Mouse (Mus musculus): ENCODE results near the gene Rps6ka2. TPM values are rescaled to one million over a fixed set of nuclear protein-coding genes. Genes with fewer than 3 reads are reported as not detected.

Rps6ka2 gene
- polyA plus RNA-seq, 1 experiment from 2014 or later: 24.2 TPM

GRCm38 (mm10) chr17:7228545-7228944 is 58.6 kb downstream of the Rps6ka2 start:
- WGBS: 91% methylated on average over 9 of the region's 9 CpGs

GRCm38 (mm10) chr17:7231312-7231711 is 61.4 kb downstream of the Rps6ka2 start:
- 83% methylated on average over 4 of the region's 4 CpGs for WGBS
- Histone ChIP-seq H3K9me3 (replicated peaks; ENCODE audit: control insufficient read depth, low read length) (no peaks in the 10 kb centered on the region), H3K27me3 (ENCODE audit: control insufficient read depth, insufficient read depth, low read length) (no peaks in the 10 kb centered on the region), H3K9ac (ENCODE audit: low read length) (no peak overlapping the region), H3K27ac (ENCODE audit: low read length) (no peak overlapping the region), H3K36me3 (ENCODE audit: control insufficient read depth, insufficient read depth) (no peaks in the 10 kb centered on the region), H3K4me3 (ENCODE audit: low read length) (no peak overlapping the region), H3K4me2 (ENCODE audit: low read depth, low read length) (no peak overlapping the region), H3K4me1 (ENCODE audit: control insufficient read depth, insufficient read depth, low read length) (peaks cover 13% of the 10 kb centered on the region)
- no peak for ATAC-seq (replicated peaks; ENCODE audit: extremely low read depth, insufficient read depth, low FRiP score)

More at GRCm38 (mm10) chr17:7228545-7228944, 58.6 kb downstream of the Rps6ka2 start:
- ATAC-seq (replicated peaks; ENCODE audit: extremely low read depth, insufficient read depth, low FRiP score): no peak
- Histone ChIP-seq H3K36me3 (ENCODE audit: control insufficient read depth, insufficient read depth) (no peaks in the 10 kb centered on the region), H3K4me1 (ENCODE audit: control insufficient read depth, insufficient read depth, low read length) (peaks cover 13% of the 10 kb centered on the region), H3K9me3 (replicated peaks; ENCODE audit: control insufficient read depth, low read length) (no peaks in the 10 kb centered on the region), H3K9ac (ENCODE audit: low read length) (no peak overlapping the region), H3K27ac (ENCODE audit: low read length) (no peak overlapping the region), H3K4me2 (ENCODE audit: low read depth, low read length) (no peak overlapping the region), H3K27me3 (ENCODE audit: control insufficient read depth, insufficient read depth, low read length) (no peaks in the 10 kb centered on the region), H3K4me3 (ENCODE audit: low read length) (no peak overlapping the region)

GRCm38 (mm10) chr17:7231790-7232189 is 61.9 kb downstream of the Rps6ka2 start:
- no peak for ATAC-seq (replicated peaks; ENCODE audit: extremely low read depth, insufficient read depth, low FRiP score)
- H3K4me1 ChIP-seq (ENCODE audit: control insufficient read depth, insufficient read depth, low read length): peaks cover 10% of the 10 kb centered on the region
- no peaks in the 10 kb centered on the region for H3K27me3 ChIP-seq (ENCODE audit: control insufficient read depth, insufficient read depth, low read length)
- H3K27ac ChIP-seq (ENCODE audit: low read length): no peak overlapping the region
- H3K9ac ChIP-seq (ENCODE audit: low read length): no peak overlapping the region
- H3K36me3 ChIP-seq (ENCODE audit: control insufficient read depth, insufficient read depth): no peaks in the 10 kb centered on the region
- no peak overlapping the region for H3K4me2 ChIP-seq (ENCODE audit: low read depth, low read length)
- H3K4me3 ChIP-seq (ENCODE audit: low read length): no peak overlapping the region
- WGBS: 80% methylated on average over 8 of the region's 8 CpGs
- no peaks in the 10 kb centered on the region for H3K9me3 ChIP-seq (replicated peaks; ENCODE audit: control insufficient read depth, low read length)

GRCm38 (mm10) chr17:7232400-7232799 is 62.5 kb downstream of the Rps6ka2 start:
- no peak for ATAC-seq (replicated peaks; ENCODE audit: extremely low read depth, insufficient read depth, low FRiP score)
- H3K9ac ChIP-seq (ENCODE audit: low read length): no peak overlapping the region
- no peak overlapping the region for H3K4me2 ChIP-seq (ENCODE audit: low read depth, low read length)
- no peaks in the 10 kb centered on the region for H3K27me3 ChIP-seq (ENCODE audit: control insufficient read depth, insufficient read depth, low read length)
- H3K4me3 ChIP-seq (ENCODE audit: low read length): no peak overlapping the region
- WGBS: 63% methylated on average over 7 of the region's 7 CpGs
- no peak overlapping the region for H3K27ac ChIP-seq (ENCODE audit: low read length)
- no peaks in the 10 kb centered on the region for H3K36me3 ChIP-seq (ENCODE audit: control insufficient read depth, insufficient read depth)
- H3K9me3 ChIP-seq (replicated peaks; ENCODE audit: control insufficient read depth, low read length): no peaks in the 10 kb centered on the region
- peaks cover 4% of the 10 kb centered on the region for H3K4me1 ChIP-seq (ENCODE audit: control insufficient read depth, insufficient read depth, low read length)

- Histone ChIP-seq H3K4me1 (ENCODE audit: control insufficient read depth, insufficient read depth, low read length) (peaks cover 2% of the 10 kb centered on the region; the same call in 1 of the 2 replicates), H3K9ac (ENCODE audit: low read length) (no peak overlapping the region), H3K36me3 (ENCODE audit: control insufficient read depth, insufficient read depth) (peaks cover 8% of the 10 kb centered on the region; the same call in 1 of the 2 replicates), H3K4me3 (ENCODE audit: low read length) (no peak overlapping the region), H3K27me3 (ENCODE audit: control insufficient read depth, insufficient read depth, low read length) (no peaks in the 10 kb centered on the region), H3K27ac (ENCODE audit: low read length) (no peak overlapping the region), H3K9me3 (replicated peaks; ENCODE audit: control insufficient read depth, low read length) (no peaks in the 10 kb centered on the region), H3K4me2 (ENCODE audit: low read depth, low read length) (no peak overlapping the region)
- ATAC-seq (replicated peaks; ENCODE audit: extremely low read depth, insufficient read depth, low FRiP score): no peak
Observed at GRCm38 (mm10) chr17:7233197-7233596, 63.3 kb downstream of the Rps6ka2 start.

- Histone ChIP-seq H3K4me2 (ENCODE audit: low read depth, low read length) (no peak overlapping the region), H3K27ac (ENCODE audit: low read length) (no peak overlapping the region), H3K9ac (ENCODE audit: low read length) (no peak overlapping the region), H3K27me3 (ENCODE audit: control insufficient read depth, insufficient read depth, low read length) (no peaks in the 10 kb centered on the region), H3K4me1 (ENCODE audit: control insufficient read depth, insufficient read depth, low read length) (no peaks in the 10 kb centered on the region), H3K9me3 (replicated peaks; ENCODE audit: control insufficient read depth, low read length) (no peaks in the 10 kb centered on the region), H3K36me3 (ENCODE audit: control insufficient read depth, insufficient read depth) (peaks cover 12% of the 10 kb centered on the region; the same call in 1 of the 2 replicates), H3K4me3 (ENCODE audit: low read length) (no peak overlapping the region)
- no peak for ATAC-seq (replicated peaks; ENCODE audit: extremely low read depth, insufficient read depth, low FRiP score)
- 83% methylated on average over 9 of the region's 9 CpGs for WGBS
Observed at GRCm38 (mm10) chr17:7237706-7238105, 67.8 kb downstream of the Rps6ka2 start.

GRCm38 (mm10) chr17:7238766-7239165 is 68.9 kb downstream of the Rps6ka2 start:
- Histone ChIP-seq H3K27ac (ENCODE audit: low read length) (no peak overlapping the region), H3K4me3 (ENCODE audit: low read length) (no peak overlapping the region), H3K36me3 (ENCODE audit: control insufficient read depth, insufficient read depth) (peaks cover 12% of the 10 kb centered on the region; the same call in 1 of the 2 replicates), H3K27me3 (ENCODE audit: control insufficient read depth, insufficient read depth, low read length) (no peaks in the 10 kb centered on the region), H3K4me1 (ENCODE audit: control insufficient read depth, insufficient read depth, low read length) (no peaks in the 10 kb centered on the region), H3K9ac (ENCODE audit: low read length) (no peak overlapping the region), H3K4me2 (ENCODE audit: low read depth, low read length) (no peak overlapping the region), H3K9me3 (replicated peaks; ENCODE audit: control insufficient read depth, low read length) (no peaks in the 10 kb centered on the region)
- ATAC-seq (replicated peaks; ENCODE audit: extremely low read depth, insufficient read depth, low FRiP score): no peak
- WGBS: 61% methylated on average over 4 of the region's 4 CpGs

GRCm38 (mm10) chr17:7240526-7240925 is 70.6 kb downstream of the Rps6ka2 start:
- H3K27ac ChIP-seq (ENCODE audit: low read length): no peak overlapping the region
- 81% methylated on average over 4 of the region's 4 CpGs for WGBS
- peaks cover 12% of the 10 kb centered on the region; the same call in 1 of the 2 replicates for H3K36me3 ChIP-seq (ENCODE audit: control insufficient read depth, insufficient read depth)
- no peak overlapping the region for H3K9ac ChIP-seq (ENCODE audit: low read length)
- H3K27me3 ChIP-seq (ENCODE audit: control insufficient read depth, insufficient read depth, low read length): no peaks in the 10 kb centered on the region
- H3K4me3 ChIP-seq (ENCODE audit: low read length): no peak overlapping the region
- ATAC-seq (replicated peaks; ENCODE audit: extremely low read depth, insufficient read depth, low FRiP score): no peak
- no peak overlapping the region for H3K4me2 ChIP-seq (ENCODE audit: low read depth, low read length)
- 0 out of 2 replicates have a peak, but pooled peaks cover 3% of the 10 kb centered on the region for H3K4me1 ChIP-seq (ENCODE audit: control insufficient read depth, insufficient read depth, low read length)
- H3K9me3 ChIP-seq (replicated peaks; ENCODE audit: control insufficient read depth, low read length): no peaks in the 10 kb centered on the region

GRCm38 (mm10) chr17:7245078-7245477 is 75.2 kb downstream of the Rps6ka2 start:
- Histone ChIP-seq H3K4me1 (ENCODE audit: control insufficient read depth, insufficient read depth, low read length) (0 out of 2 replicates have a peak, but pooled peaks cover 3% of the 10 kb centered on the region), H3K9ac (ENCODE audit: low read length) (no peak overlapping the region), H3K4me3 (ENCODE audit: low read length) (no peak overlapping the region), H3K4me2 (ENCODE audit: low read depth, low read length) (no peak overlapping the region), H3K9me3 (replicated peaks; ENCODE audit: control insufficient read depth, low read length) (no peaks in the 10 kb centered on the region), H3K36me3 (ENCODE audit: control insufficient read depth, insufficient read depth) (0 out of 2 replicates have a peak, but pooled peaks cover 2% of the 10 kb centered on the region), H3K27ac (ENCODE audit: low read length) (no peak overlapping the region), H3K27me3 (ENCODE audit: control insufficient read depth, insufficient read depth, low read length) (no peaks in the 10 kb centered on the region)
- 72% methylated on average over 6 of the region's 6 CpGs for WGBS
- ATAC-seq (replicated peaks; ENCODE audit: extremely low read depth, insufficient read depth, low FRiP score): peak; percentile 45; the same call in 1 of the 2 replicates
